Mouse (Mus musculus) thymus, postnatal 4 days (tissue): Measurements from ENCODE around the gene Des.

Source experiments
- DNase-seq: peaks from one replicate; pipeline ENCODE4 v3.0.0; 2021

The Des gene

DNA sequence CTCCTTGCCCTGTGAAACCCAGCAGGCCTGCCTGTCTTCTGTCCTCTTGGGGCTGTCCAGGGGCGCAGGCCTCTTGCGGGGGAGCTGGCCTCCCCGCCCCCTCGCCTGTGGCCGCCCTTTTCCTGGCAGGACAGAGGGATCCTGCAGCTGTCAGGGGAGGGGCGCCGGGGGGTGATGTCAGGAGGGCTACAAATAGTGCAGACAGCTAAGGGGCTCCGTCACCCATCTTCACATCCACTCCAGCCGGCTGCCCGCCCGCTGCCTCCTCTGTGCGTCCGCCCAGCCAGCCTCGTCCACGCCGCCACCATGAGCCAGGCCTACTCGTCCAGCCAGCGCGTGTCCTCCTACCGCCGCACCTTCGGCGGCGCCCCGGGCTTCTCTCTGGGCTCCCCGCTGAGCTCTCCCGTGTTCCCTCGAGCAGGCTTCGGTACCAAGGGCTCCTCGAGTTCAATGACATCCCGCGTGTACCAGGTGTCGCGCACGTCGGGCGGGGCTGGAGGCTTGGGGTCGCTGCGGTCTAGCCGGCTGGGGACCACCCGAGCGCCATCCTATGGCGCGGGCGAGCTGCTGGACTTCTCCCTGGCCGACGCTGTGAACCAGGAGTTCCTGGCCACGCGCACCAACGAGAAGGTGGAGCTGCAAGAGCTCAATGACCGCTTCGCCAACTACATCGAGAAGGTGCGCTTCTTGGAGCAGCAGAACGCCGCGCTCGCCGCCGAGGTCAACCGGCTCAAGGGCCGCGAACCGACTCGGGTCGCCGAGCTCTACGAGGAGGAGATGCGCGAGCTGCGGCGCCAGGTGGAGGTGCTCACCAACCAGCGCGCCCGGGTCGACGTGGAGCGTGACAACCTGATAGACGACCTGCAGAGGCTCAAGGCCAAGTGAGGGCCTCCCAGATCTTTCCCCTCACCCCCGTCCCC is at the start of gene Des:
Gene Des (plus strand): TSS at position 218 of the 920 bp plus-strand sequence.
- peak; percentile 24 for DNase-seq

- DNase-seq, result no peak
Observed at GRCm38 (mm10) chr1:75311694-75312093, 48.4 kb upstream of the Des start.

GRCm38 (mm10) chr1:75315011-75315410 is 45.1 kb upstream of the Des start:
- no peak for DNase-seq

DNA sequence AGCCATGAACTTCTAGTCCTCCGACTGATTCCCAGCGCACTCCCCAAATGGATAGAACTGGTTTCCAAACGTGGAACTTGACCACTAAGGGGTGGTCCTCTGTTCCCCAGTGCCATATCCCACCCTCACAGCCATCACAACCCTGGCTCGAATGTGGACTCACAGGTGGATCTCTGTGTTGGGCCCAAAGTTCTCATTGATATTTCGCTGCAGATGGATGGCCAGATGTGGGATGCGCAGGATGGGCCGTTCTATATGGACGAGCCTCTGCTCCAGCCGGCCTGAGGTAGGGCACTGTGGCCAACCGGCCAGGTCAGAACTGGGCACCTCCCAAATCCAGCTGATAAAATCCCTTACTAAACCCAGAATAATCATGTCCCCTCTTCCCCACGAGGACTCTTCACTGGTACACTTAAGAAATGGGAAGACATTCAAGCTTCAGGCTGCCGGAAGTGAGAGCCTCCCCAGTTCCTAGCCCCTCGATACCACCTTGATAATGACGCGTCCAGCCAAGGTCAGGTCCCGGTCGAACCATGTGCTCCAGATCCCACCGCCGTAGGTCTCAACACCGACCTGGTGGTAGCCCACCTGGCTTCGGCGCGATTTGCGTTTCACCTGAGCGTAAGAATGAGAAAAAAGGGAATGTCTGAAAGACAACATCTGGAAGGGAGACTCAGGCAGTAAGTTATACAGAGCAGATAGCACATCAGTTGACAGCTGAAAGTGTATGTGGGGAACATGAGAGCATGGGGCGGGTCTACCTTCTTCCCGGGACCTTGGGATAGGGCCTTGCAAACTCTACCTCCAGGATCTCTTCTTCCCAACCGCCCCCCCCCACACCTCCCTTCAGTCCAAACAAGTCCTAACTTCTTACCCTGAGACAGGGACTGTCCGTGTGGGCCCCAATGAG is 44.4 kb upstream of the Des start:
- peak; percentile 33 for DNase-seq

GRCm38 (mm10) chr1:75316861-75317240 is 43.3 kb upstream of the Des start:
- peak; percentile 83 for DNase-seq

DNA sequence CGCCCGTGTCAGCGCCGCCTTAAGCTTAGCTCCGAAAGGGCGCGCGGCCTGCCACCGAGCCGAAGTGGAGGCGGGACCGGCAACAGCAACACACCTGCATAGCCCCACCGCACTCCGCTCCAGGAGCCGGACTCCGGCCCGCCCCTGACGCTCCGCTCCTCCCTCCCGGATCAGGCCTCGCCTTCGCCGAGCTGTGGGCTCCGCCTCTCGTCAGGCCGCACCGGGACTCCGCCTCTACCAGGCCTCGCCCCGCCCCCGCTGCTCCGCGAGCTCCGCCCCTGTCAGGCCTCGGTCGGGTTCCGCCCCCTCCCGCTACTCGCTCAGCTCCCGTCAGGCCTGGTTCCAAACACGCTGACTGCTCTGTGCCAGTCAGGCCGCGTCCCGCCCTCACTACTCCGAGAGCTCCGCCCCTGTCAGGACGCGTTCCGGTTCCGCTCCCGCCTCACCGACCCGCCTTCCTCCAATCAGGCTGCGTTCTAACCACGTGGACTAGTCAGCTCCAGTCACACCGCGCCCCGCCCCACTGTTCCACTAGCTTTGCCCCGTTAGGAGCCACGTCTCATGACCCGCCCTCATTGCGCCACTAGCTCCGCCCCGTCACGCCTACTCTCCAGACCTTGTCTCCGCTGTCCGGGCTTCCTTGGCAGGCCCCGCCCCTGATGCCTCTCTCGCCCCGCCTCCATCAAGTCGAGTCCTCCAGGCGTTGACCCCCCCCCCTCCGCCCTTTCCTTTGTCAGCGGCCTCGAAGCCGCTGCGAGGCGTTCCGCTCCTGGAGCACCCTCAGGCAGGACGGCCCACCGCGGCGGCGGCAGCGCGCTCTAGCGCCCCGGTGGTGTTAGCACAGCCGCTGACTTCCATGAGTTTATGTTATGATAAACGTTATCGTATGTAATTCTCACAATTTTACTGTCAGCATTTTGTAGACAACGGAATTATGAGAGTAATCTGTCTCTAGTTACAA is 42.6 kb upstream of the Des start, which contains the start of gene Dnpep:
Gene Dnpep (minus strand): TSS at position 750 of the 961 bp plus-strand sequence.
- peak; percentile 100 for DNase-seq

DNA sequence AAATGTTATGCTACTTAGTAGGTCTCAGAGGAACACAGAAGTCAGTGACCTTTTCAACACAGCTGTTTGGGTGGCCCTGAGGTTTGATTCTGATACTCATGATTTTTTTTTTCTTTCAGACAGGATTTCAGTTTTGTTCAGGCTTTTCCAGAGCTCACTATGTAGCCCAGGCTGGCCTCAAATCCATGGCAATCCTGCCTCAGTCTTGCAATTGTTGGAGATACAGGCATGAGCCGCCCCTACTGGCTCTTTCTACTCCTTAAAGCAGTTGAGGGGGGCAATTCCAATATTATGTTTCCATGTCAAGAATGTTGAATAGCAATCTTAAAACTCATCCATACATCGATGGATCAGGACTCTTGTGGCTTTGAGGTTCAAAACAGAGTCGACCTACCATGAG is 41.8 kb upstream of the Des start:
- no peak for DNase-seq

DNA sequence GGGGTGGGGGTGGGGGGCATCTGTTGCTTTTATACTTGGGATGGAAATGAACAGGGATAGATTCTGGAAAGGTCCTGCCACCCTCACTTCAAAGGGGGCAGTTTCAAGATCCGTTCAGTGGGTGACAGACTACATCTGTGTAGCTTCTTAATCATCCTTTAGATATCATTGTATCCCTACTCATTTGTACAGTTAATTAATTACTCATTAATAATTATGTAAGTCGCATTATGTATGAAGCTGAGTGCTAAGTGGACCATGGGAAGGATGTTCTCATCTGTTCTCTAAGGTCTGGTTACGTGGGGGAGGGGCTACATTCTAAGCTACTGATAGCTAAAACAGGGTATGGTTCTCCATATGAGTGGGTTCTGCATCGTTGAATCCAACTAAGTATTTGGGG is 41.4 kb upstream of the Des start:
- no peak for DNase-seq

GRCm38 (mm10) chr1:75319166-75319565 is 41.0 kb upstream of the Des start:
- no peak for DNase-seq

DNA sequence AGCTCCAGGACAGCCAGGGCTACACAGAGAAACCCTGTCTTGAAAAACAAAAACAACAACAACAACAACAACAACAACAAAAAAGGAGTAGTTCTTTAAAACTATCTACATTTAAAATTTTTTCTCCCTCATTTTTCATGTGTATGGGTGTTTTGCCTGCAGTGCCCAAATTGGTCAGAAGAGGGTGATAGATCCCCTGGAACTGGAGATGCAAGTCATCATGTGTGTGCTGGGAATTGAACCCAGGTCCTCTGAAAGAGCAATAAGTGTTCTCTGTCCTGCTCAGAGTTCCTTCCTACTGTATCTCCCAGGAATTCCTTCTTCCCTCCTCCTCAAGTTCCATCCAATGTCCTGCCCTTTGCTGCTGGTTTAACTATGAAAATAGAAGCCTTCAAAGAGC is 32.7 kb upstream of the Des start:
- DNase-seq, result no peak

DNA sequence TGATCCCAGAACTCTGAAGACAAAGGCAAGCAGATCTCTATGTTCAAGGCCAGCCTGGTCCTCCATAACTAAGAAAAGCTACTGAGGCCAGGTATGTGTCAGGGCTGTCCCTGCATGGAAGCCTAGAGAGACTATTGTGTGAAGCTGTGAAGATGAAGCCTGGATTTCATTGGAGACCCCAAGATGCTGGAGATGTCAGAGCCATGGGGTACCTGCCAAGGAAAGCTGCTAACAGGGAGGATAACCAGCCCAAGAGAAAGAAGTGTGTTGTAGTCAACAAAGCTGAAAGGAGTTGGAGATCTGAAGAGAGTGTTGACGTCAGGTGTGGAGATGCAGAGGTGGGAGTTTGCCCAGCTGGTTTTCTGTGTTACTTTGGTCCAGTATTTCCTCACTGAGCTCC is 28.9 kb upstream of the Des start:
- no peak for DNase-seq

- DNase-seq, result no peak
Observed at GRCm38 (mm10) chr1:75336461-75336860, 23.7 kb upstream of the Des start.

- DNase-seq, result no peak
Observed at GRCm38 (mm10) chr1:75337097-75337496, 23.0 kb upstream of the Des start.

- DNase-seq, result no peak
Observed at GRCm38 (mm10) chr1:75338091-75338694, 21.9 kb upstream of the Des start.

DNA sequence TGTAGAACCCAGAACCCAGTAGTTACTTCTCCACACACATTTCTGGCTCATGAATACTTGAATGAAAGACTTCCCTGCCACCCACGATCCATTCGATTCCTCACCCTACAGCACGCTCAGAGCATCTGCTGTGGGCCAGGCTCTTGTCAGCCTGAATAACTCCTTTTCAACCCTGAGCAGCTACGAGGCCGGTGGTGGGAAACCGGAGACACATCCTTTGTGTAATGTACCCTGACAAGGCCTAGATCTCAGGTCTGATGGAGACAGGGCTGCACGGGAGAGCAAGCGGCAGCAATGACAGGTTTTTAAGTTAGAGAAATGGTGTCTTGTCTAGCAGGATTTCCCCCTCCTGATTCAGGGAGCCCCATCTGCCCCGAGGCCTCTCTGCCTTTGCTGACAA is 20.8 kb upstream of the Des start:
- DNase-seq, result no peak

GRCm38 (mm10) chr1:75340519-75340918 is 19.6 kb upstream of the Des start:
- DNase-seq, result no peak

DNA sequence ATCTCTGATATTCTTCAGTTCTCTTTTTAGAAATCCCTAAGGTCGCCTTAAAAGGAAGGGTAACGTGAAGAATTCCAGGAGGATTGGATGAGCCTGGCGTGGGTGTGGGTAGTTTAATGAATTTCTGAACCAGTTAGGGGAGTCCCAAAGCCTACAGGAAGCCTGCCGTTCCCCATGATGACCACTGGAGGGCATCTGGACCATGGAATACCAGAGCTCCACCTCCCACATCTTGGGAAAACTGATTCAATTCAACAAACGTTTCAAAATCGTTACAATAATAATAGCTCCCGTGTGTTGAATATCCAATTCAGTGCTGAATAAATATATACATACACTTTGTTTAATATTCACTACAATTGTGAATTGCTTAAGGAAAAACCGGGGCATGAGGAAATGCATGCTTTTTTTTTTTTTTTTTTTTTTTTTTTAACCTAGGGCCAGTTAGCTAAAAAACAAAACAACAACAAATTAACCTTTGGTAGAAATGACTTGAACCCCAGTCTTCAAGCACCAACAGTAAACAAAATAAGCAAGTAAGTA is 17.2 kb upstream of the Des start:
- DNase-seq, result peak; percentile 48

DNA sequence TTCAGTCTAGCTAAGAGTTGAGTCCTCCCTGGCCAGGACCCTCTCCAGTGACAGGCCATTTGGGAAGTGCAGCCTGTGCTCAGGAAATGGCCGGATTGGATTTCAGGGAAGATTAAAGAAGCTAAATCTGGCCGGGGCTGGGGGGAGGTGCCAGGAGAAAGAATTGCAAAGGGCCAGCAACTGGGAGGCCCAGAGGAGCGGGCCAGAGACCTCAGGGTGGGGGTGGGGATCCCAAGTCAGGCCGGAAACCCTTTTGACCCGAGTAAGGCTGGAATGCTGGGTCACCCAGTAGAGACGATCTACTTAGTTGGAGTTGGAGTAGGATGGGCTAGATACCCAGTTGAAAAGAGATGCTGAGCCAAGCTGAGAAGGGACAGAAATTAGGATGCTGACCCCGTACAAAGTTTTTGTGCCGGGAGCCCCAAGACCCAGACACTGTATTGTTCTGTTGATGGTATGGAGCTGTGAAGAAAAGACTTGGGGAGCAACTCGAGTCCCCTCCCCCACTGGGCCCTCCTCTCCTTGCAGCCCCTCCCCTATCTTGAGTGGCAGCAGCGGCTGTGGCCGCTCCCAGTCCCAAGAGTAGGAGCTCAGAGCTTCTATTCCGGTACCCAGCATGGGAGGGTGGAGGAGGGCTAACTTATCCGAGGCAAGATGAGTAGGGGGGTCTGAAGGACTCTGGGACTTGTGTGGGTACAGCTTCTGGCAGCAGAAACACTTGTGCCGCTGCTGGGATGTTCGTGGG is 15.7 kb upstream of the Des start:
- no peak for DNase-seq

DNA sequence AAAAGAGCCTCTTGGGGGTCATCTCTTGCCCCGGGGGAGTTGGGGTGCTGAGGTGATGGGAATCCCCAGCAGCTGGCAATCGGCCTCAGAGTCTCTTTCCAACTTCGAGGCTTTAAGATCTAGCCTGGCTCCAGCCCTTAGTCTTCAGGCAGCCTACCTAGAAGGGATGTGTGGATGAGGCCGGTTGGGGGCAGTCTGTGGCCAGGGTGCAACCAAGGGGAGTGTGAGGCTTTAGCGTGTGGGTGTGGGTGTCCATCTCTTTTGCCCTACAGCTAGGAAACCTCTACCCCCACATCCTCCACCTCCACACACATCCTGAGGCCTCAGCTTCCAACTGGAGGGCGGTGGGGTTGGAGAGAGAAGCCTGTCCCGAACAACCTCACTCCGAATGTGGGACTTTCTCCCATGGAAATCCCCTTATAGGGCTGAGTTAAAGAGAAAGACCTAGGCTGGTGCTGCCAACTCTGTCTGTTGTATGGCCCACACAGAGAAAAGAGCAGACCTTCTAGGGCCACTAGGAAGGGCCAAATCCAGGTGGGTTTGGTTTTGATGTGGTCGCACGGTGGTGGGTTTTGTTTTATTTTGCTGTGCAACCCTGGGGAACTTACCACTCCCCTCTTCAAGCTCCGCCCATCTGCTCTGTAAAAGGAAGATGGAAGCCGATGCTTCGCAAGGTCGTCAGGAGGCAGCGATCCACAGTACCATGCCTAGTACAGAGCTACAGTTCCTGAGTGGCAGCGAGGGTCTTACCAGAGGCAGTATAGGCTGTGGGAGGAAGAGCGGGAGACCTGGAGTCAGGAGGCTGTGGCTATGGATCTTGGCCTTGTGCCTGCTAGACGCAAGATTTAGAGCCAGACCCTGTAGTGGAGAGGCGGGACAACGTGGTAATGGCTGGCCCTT is 14.8 kb upstream of the Des start:
- DNase-seq, result no peak

DNA sequence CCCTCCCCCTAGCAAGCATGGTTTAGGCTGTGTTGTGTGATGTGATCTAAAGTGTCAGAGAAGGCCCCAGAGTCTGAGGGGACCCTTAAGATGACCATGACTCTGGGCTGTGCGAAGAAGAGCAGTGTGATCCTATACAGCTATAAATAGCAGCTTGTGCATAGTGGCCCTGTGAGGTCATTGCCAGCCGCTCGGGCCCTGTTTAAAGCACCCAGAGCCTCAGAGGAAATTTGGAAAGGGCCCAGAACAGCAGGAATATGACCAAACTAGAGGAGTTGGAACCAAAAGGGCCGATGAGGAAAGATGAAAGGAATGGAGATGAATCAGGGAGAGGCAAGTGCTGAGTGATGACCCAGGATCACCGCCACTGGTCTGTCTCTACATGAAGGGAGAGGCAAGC is 12.8 kb upstream of the Des start:
- no peak for DNase-seq
